Mouse (Mus musculus): ENCODE measurements around the gene Sf3a3.

DNA sequence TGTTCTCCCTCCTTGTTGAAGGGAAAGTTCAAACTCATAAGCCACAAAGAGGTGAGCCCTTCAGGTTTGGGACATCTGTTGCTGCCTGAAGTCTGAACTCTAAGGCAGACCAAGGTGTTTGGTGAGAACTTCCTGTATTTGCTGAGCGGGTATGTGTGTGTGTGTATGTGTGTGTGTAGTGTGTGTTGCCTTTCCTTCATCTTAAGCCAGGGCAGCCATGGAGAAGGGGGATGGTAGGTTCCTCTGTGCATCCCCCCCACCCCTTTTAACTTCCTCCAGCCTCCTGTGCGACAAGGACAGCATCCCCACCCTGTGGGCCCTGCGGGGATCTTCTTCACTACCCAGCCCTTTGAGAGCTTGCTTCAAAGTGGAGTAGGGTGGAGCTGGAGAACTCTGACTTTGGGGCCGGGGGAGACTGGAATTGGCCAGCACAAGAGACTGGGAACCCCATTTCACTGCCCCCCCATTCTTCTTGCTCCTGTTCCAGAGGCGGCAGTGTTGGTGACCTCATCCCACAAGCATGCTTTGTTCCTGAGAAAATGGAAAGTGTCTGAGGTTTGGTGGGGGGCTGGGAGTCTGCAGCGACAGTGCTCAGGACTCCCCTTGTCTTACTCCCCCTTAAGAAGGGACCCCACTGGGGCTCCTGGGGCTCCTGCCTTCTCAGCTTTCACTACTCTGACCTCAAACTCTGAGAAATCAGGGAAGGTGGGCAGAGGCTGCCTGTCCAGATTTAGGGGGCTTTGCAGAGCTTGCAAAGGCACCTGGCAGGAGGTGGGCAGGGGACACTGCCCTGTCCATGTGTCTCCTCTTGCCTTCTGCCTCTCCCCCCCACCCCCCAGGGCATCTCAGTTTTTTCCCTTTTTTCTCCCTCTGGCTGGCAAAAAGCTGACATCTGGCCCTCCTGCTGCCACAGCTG, 10.4 kb upstream of the Sf3a3 start:
- TF ChIP-seq POLR2A (IDR thresholded peaks at IDR 0.05; ENCODE audit: extremely low read depth, insufficient read depth, low read length): no peak
- no peak for TF ChIP-seq CTCF (IDR thresholded peaks at IDR 0.05; ENCODE audit: low read depth, low read length)

All from liver, adult 2 months (tissue).